Mouse (Mus musculus): Measurements from ENCODE around the gene Hoxd10.

The Hoxd10 gene

GRCm38 (mm10) chr2:74666411-74666810 is 25.3 kb upstream of the Hoxd10 start:
- DNase-seq (ENCODE audit: low read depth, low spot score), result no peak

DNA sequence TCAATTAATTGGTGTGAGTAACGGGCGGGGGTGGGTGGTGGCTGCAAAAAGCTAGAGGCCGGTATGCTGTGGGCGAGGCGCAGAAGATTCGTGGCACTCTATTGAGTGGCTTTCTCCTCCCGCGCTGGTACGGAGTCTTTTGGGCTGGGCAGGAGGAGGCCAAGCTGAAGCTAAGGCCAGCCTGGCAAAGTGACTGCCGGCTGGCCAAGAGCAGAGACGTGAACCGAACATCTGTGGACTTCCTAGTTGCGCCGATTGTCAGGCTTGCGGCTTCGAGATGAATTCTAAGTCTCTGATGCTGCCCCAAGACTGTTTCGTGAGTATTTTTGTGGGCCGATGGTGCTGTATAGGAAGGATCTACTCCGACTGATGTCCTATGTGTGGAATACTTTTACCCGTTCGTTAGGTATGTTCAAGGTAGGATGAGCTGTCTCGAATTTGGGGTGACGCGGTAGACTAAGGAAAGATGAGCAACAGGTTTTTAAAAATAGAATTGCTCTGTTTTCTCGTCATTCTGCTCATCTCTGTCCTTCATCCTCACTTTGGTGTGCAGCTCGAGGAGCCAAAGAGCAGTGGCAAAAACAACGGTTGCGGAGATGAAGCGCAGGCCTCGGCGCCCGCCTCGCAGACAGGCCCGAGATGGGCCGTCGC is 24.4 kb upstream of the Hoxd10 start:
- no peak for DNase-seq (ENCODE audit: low read depth, low spot score)

- no peak for DNase-seq (ENCODE audit: low read depth, low spot score)
Observed at GRCm38 (mm10) chr2:74667842-74668357, 23.8 kb upstream of the Hoxd10 start, which contains the start of gene Hoxd13. Hoxd13 (plus strand) TSS chr2:74668310.

DNA sequence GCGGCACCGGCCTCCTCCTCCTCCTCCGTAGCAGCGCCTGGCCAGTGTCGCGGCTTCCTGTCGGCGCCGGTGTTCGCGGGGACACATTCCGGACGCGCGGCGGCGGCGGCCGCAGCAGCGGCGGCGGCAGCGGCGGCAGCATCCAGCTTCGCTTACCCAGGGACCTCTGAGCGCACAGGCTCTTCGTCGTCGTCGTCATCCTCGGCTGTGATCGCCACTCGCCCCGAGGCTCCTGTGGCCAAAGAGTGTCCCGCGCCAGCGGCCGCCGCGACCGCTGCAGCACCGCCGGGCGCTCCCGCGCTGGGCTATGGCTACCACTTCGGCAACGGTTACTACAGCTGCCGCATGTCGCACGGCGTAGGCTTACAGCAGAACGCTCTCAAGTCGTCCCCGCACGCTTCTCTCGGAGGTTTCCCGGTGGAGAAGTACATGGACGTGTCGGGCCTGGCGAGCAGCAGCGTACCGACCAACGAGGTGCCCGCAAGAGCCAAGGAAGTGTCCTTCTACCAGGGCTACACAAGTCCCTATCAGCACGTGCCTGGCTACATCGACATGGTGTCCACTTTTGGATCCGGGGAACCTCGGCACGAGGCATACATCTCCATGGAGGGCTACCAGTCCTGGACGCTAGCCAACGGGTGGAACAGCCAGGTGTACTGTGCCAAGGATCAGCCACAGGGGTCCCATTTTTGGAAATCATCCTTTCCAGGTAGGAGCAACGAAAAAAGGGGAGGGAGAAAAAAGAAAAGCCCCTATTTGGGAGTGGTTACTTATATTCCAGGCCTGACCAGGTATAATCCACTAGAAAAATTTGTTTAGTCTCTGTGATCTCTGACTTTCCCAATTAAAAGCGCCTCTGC is 23.1 kb upstream of the Hoxd10 start:
- DNase-seq (ENCODE audit: low read depth, low spot score), result no peak

GRCm38 (mm10) chr2:74669230-74669578 is 22.5 kb upstream of the Hoxd10 start:
- DNase-seq (ENCODE audit: low read depth, low spot score), result no peak

DNA sequence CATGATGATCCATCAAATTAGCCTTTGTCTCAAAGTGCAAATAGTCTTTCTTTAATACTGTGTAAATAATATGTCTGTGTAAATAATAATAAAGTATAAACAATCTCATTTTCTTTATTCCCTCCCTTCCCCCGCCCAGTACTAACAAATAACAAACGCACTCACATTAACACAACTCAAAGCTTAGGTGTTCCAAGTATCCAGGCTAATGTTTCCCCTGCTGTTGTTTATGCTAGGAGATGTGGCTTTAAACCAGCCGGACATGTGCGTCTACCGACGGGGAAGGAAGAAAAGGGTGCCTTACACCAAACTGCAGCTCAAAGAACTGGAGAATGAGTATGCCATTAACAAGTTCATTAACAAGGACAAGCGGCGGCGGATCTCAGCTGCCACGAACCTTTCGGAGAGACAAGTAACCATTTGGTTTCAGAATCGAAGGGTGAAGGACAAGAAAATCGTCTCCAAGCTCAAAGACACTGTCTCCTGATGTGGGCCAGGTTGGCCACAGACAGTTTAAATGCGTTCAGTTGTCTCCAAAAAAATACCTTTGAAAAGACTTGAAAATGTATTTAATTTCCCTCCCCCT is 22.0 kb upstream of the Hoxd10 start:
- DNase-seq (ENCODE audit: low read depth, low spot score), result no peak

- no peak for DNase-seq (ENCODE audit: low read depth, low spot score)
Observed at GRCm38 (mm10) chr2:74670632-74671188, 21.0 kb upstream of the Hoxd10 start.

DNA sequence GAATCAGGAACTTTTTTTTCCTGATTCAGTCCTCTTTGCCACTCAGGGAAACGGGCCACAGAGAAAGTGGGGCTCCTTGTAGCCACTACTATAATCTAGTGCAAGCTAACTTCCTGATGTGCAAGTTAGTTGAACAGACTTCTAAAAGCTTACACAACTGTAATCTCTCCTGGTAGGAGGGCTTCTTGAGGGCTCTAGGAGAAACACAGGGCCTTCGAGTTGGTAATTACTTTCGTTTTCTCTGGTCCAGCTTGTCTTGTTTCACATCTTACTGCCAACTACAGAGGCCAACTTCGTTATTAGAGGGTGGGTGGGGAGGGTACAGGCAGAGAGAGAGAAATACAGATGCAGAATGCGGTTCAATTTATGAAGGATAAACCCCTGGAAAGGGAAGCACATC is 19.9 kb upstream of the Hoxd10 start:
- no peak for DNase-seq (ENCODE audit: low read depth, low spot score)

- DNase-seq (ENCODE audit: low read depth, low spot score), result peak; percentile 90
Observed at GRCm38 (mm10) chr2:74672481-74673362, 19.0 kb upstream of the Hoxd10 start.

DNA sequence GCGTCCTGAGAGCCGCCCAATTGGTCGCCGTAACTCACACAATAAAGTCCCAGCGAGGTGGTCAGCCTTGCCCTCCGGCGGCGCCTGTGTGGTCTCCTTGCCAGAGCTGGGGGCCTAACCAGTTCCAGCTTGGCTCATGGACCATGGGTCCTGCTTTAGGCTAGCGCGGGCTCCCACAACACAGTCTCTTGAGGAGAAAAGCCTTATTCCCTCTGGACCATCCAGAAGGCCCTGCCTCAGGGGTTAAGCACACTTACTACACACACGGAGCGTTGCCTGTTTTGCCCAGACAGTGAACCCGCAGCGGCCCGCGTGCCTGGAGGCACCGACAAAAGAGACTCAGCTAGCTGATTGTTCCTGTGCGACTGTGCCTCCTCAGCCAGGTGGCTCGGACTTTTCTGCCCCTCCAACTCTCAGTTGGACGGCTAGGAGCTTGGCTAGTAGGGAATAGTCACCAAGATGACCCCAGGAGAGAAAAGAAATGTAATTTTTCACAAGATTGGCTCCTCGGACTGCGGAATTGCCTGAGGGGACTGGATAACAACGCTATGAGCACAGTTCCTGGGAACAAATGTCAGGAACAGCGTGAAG is 17.8 kb upstream of the Hoxd10 start:
- DNase-seq (ENCODE audit: low read depth, low spot score), result no peak

DNA sequence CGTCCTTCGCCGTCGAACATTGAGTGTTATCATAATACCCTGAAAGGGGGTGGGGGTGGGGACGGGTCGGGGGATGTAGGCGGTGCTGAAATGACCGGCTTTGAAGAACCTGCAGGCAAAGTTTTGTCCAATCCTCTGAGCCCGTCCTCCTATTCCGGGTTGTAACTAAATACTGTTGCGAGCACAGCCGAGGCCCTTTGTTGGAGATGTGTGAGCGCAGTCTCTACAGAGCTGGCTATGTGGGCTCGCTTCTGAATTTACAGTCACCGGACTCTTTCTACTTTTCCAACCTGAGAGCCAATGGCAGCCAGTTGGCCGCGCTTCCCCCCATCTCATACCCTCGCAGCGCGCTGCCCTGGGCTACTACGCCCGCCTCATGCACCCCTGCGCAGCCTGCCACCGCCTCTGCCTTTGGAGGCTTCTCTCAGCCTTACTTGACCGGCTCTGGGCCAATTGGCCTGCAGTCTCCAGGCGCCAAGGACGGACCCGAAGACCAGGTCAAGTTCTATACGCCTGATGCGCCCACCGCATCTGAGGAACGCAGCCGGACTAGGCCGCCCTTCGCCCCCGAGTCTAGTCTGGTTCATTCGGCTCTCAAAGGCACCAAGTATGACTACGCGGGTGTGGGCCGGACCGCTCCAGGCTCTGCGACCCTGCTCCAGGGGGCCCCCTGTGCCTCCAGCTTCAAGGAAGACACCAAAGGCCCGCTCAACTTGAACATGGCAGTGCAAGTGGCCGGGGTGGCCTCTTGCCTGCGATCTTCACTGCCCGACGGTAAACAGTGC is 16.7 kb upstream of the Hoxd10 start, which contains the start of gene Hoxd12:
Hoxd12 (plus strand) TSS at position 133 of the 785 bp plus-strand sequence.
- DNase-seq (ENCODE audit: low read depth, low spot score), result no peak

- DNase-seq (ENCODE audit: low read depth, low spot score), result no peak
Observed at GRCm38 (mm10) chr2:74675666-74676282, 15.9 kb upstream of the Hoxd10 start.

DNA sequence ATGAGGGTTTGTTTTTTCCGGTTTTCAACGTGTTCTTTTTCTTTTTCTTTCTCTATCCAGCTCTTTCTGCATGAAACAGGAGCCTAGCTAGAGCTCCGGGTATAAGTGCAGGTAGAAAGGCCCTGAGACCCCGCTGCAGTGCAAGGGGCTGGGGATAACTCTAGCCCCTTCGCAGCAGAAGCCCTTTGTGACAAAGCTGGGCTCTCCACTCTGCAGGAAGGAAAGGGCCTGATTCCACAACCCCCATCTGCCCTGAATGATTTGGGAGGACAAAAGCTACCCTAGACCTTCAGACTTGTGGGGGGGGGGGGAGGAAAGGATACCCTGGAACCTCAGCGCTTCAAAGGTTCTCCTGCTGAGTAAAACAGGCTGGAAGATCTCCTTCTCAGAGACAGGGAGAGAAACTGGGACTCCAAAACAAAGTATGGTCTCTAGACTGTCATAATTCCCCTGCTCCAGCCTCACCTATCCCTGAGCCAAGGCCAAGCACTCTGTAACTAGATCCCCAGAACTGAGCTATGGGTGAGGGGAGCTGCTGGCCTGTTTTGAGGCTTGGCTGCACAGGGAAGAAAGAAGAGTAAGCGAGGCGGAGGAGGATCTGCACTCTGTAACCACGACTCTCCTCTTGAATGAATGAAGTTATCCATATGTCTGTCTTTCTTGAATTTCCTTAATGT is 15.2 kb upstream of the Hoxd10 start:
- no peak for DNase-seq (ENCODE audit: low read depth, low spot score)

GRCm38 (mm10) chr2:74677106-74677505 is 14.6 kb upstream of the Hoxd10 start:
- DNase-seq (ENCODE audit: low read depth, low spot score), result no peak

GRCm38 (mm10) chr2:74678891-74679595 is 12.7 kb upstream of the Hoxd10 start, which contains the start of gene Hoxd11:
Hoxd11 (plus strand) TSS chr2:74679557.
- DNase-seq (ENCODE audit: low read depth, low spot score), result no peak

- no peak for DNase-seq (ENCODE audit: low read depth, low spot score)
Observed at GRCm38 (mm10) chr2:74679596-74679971, 12.1 kb upstream of the Hoxd10 start.

DNA sequence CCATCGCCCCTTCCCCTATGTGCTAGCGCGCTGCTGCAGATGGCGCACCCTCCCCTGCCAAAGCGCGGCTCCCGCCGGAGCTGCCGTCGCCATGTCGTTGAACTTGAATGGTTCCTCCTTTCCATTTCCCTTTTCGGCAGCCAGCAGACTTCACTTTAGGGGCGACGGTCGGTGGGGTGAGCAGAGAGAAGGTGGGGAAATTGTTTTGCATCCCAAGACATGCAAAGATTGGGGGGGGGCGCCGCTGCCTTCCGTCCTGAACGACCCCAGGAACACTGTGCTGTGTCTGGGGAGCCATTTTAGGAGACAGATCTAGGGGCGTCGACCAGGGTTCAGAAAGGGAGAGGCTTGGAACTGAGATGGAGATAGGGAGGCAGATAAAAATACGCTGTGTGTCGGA is 11.7 kb upstream of the Hoxd10 start:
- no peak for DNase-seq (ENCODE audit: low read depth, low spot score)

Data from mesoderm, embryonic 11.5 days (tissue).